Mouse (Mus musculus): ENCODE data around the gene Slain2.

Gene Slain2

GRCm38 (mm10) chr5:72913648-72914557 lies at the start of gene Slain2:
Gene Slain2, plus strand, starts transcription at chr5:72914304.
- DNase-seq (ENCODE audit: low spot score in 2 of 2), result peak; percentile 98 to 99

- no peak for DNase-seq (ENCODE audit: low spot score in 2 of 2)
Observed at GRCm38 (mm10) chr5:72864654-72865178, 49.4 kb upstream of the Slain2 start.

GRCm38 (mm10) chr5:72866260-72866905 lies 47.7 kb upstream of the Slain2 start:
- no peak for DNase-seq (ENCODE audit: low spot score in 2 of 2)

GRCm38 (mm10) chr5:72867036-72867672 lies 47.0 kb upstream of the Slain2 start:
- no peak for DNase-seq (ENCODE audit: low spot score in 2 of 2)

GRCm38 (mm10) chr5:72868091-72868875 lies 45.8 kb upstream of the Slain2 start, which contains the start of gene Tec:
Gene Tec, minus strand, starts transcription at chr5:72868483.
- peak; percentile 92 to 95 for DNase-seq (ENCODE audit: low spot score in 2 of 2)

GRCm38 (mm10) chr5:72869779-72870608 lies 44.1 kb upstream of the Slain2 start:
- peak in 1 of 2 experiments; percentile 52 for DNase-seq (ENCODE audit: low spot score in 2 of 2)

GRCm38 (mm10) chr5:72871114-72871513 lies 43.0 kb upstream of the Slain2 start:
- DNase-seq (ENCODE audit: low spot score in 2 of 2), result no peak

- DNase-seq (ENCODE audit: low spot score in 2 of 2), result no peak
Observed at GRCm38 (mm10) chr5:72879736-72880135, 34.4 kb upstream of the Slain2 start.

- DNase-seq (ENCODE audit: low spot score in 2 of 2), result no peak
Observed at GRCm38 (mm10) chr5:72881748-72882411, 32.2 kb upstream of the Slain2 start.

- no peak for DNase-seq (ENCODE audit: low spot score in 2 of 2)
Observed at GRCm38 (mm10) chr5:72882412-72882765, 31.7 kb upstream of the Slain2 start.

- no peak for DNase-seq (ENCODE audit: low spot score in 2 of 2)
Observed at GRCm38 (mm10) chr5:72883706-72884105, 30.4 kb upstream of the Slain2 start.

GRCm38 (mm10) chr5:72886458-72887222 lies 27.5 kb upstream of the Slain2 start:
- DNase-seq (ENCODE audit: low spot score in 2 of 2), result no peak

- no peak for DNase-seq (ENCODE audit: low spot score in 2 of 2)
Observed at GRCm38 (mm10) chr5:72888260-72888659, 25.8 kb upstream of the Slain2 start.

- peak; percentile 55 to 62 for DNase-seq (ENCODE audit: low spot score in 2 of 2)
Observed at GRCm38 (mm10) chr5:72891534-72891933, 22.6 kb upstream of the Slain2 start.

- peak in 1 of 2 experiments; percentile 48 for DNase-seq (ENCODE audit: low spot score in 2 of 2)
Observed at GRCm38 (mm10) chr5:72893987-72894386, 20.1 kb upstream of the Slain2 start.

GRCm38 (mm10) chr5:72895261-72895660 lies 18.8 kb upstream of the Slain2 start:
- no peak for DNase-seq (ENCODE audit: low spot score in 2 of 2)

GRCm38 (mm10) chr5:72896478-72897279 lies 17.4 kb upstream of the Slain2 start:
- DNase-seq (ENCODE audit: low spot score in 2 of 2), result no peak

GRCm38 (mm10) chr5:72897998-72898397 lies 16.1 kb upstream of the Slain2 start:
- DNase-seq (ENCODE audit: low spot score in 2 of 2), result no peak

Data from natural killer cell, adult 2 months (primary cell).